Mouse (Mus musculus): ENCODE measurements at regions not wholly inside any gene's neighbourhood (a gene's known extent, or its start where the extent isn't known, plus 50 kb on each side); places are given as distances from the start of the nearest gene placed in this dataset.

GRCm38 (mm10) chrX:77367351-77367750 lies 143.5 kb upstream of the Tbl1x start:
- TF ChIP-seq POLR2A (IDR thresholded peaks at IDR 0.05; ENCODE audit: control insufficient read depth, low read depth, low read length) (no peak), CTCF (IDR thresholded peaks at IDR 0.05; ENCODE audit: control insufficient read depth, insufficient read depth, insufficient replicate concordance, low read depth, low read length) (no peak)
